Mouse (Mus musculus): ENCODE results near the gene Hcar1.

The Hcar1 gene

GRCm38 (mm10) chr5:123879928-123880327 lies at the start of gene Hcar1:
TSS of gene Hcar1 (minus strand) at chr5:123880020.
- in situ Hi-C loops (cut with MboI, MseI), result no loop called here

- in situ Hi-C loops (cut with MboI, MseI), result no loop called here
These were observed 47.3 kb upstream of the Hcar1 start, which contains the start of gene Gm43518 for GRCm38 (mm10) chr5:123927118-123927517. TSS of gene Gm43518 (plus strand) at chr5:123927418.

DNA sequence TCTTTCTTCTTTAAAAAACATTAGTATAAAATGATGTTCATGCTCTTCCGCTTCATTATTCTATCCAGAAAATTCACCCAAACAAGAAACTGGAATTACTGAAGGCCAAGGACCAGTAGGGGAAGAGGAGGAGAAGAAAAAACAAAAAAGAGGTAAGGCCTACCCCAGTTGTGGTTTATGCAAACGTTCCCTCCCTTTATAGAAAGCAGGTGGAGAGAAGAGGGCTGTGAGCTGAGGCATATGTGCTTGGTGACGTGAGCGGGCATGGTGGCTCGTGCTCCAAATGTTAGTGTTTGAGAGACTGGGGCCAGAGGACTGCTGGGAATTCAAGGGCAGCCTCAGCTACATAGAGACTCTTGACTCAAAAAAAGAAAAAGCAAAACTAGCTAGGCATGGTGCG lies 42.3 kb upstream of the Hcar1 start:
- in situ Hi-C loops (cut with MboI, MseI), result no loop called here

DNA sequence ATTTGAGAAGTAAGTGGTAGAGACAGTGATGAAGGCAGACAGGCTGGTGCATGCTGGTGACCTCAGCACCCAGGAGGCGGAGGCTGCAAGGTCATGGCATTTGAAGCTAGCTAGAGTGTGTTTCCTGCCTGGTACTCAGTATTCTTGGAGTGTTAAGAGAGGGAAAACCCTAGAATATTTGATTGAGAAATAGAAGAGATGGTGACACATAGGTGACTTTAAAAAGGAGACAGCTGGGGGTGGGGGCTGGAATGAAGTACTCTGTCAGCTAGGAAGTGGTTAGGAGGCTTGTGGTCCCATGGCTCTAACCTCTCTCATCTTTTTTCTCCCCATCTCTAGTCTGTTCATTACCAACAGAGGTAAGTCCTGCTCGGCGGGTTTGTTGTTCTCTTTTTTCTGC lies 35.0 kb upstream of the Hcar1 start:
- in situ Hi-C loops (cut with MboI, MseI), result no loop called here

GRCm38 (mm10) chr5:123907631-123907977 lies 27.8 kb upstream of the Hcar1 start:
- in situ Hi-C loops (cut with MboI, MseI), result no loop called here

DNA sequence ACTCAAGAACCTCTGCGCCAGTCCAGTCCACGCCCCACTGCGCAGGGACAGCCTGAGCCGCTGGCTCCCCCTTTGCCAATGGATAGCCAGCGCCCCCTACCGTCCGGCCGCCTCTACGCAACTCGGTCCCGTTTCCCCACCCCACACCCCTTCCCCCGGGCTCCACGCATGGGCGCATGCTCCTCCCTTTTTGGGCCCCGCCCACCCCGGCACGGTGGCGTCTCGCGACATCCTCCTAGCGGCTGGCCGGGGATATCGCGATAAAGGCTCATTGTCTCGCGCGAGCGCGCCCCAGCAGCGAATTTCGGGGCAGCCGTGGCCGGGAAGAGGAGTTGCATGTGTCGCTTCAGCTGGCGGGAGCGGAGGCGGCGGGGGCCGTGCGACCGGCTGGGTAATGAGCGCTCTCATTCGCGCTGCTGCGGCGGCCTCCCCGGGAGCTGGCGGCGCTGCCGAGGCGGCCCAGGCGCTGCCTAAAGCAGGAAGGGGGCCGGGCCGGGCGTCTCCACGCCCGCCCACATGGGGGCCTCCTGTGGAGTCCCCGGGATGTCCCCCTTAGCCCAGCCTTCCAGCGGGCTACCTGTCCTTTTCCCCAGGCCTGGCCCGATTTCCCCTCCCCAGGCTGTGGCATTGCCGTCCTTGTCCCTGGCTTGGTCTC lies 27.3 kb upstream of the Hcar1 start, which contains the start of gene Denr:
Gene Denr (plus strand): TSS at position 200 of the 655 bp plus-strand sequence.
- in situ Hi-C loops (cut with MboI, MseI), result no loop called here

- in situ Hi-C loops (cut with MboI, MseI), result no loop called here
These were observed 26.5 kb upstream of the Hcar1 start for GRCm38 (mm10) chr5:123906146-123906975.

DNA sequence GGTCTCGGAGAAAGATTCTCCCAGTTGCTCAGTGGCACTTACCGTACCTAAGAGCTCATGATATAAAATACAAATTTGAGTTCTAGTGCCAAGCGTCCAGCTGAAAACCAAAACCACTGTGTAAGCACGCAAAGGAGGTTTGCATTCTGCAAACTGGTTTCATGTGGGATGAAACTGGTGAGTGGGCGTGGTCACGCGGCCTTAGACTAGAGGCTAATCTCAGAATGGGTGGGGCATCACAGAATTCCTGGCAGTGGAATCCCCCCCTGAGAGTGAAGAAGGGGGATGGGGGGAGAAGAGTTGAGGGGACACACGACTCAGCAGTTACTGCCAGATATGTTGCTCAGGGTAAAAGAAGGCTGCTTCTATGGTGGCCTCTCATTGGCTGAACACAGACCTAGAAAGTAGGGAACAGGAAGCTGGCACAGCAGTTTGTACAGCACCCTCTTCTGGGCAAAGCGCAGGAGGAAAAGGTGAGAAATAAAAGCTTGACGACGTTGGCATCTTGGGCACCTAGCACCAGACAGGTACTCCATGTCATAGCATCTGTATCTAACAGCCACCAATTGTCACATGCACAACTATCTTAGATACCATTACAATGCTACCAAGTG lies 24.3 kb upstream of the Hcar1 start:
- in situ Hi-C loops (cut with MboI, MseI), result no loop called here

GRCm38 (mm10) chr5:123897352-123897751 lies 17.5 kb upstream of the Hcar1 start:
- in situ Hi-C loops (cut with MboI, MseI), result no loop called here

DNA sequence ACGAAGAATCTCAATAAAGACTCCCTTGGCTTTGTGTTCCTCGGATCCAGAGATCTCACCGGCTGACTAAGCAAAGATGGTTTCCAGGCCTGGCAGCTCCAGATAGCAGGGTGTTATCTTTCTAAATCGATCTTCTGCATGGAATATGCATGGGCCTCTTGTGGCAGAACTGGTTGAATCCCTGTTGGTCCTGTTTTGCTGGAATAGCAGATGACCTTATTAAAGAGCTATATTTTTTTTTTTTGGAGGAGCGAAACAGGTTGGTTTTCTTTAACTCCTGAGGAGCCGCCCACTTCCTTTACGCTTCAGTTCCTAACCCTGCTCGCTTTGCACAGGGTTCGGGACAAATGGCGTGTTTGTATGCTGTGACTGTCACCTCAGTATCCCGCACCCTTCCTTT lies 16.6 kb upstream of the Hcar1 start:
- in situ Hi-C loops (cut with MboI, MseI), result no loop called here

GRCm38 (mm10) chr5:123893520-123893919 lies 13.7 kb upstream of the Hcar1 start:
- in situ Hi-C loops (cut with MboI, MseI), result no loop called here

DNA sequence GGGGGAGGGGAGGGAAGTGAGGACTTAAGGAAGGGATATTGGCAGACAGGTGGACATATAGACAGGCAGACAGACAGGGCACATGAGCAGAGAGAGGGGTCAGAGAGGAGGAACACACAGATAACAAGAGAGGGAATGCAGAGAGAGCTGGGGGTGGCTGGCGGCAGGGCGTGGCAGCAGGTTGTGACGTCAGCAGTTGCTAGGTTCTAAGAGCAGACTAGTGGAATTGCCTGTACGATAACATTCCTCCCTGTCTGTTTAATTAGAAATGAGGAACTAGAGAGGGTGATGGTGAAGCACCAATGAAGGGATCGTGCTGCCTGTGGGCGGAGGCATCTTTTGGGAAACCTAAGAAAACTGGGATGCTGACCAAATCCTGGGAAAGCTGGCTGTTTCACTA lies 11.8 kb upstream of the Hcar1 start:
- in situ Hi-C loops (cut with MboI, MseI), result no loop called here

DNA sequence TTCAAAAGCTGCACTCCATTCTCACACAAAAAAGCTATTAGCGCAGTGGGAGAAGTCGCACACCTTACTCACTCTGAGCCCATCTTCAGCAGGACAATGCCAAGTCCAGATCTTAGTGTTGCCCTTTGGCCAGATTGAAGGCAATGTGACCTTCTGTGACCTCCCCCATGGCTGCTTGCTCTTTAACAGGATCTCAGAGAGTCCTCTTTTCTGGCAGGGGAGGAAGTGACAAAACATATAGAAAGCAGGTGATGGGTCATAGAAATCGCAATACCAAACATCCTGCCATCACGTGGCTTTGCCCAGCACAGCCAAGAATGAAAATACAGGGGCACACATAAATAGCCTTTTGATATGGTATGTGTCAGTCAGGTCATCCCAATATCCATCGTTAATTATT lies 11.2 kb upstream of the Hcar1 start:
- in situ Hi-C loops (cut with MboI, MseI), result no loop called here

DNA sequence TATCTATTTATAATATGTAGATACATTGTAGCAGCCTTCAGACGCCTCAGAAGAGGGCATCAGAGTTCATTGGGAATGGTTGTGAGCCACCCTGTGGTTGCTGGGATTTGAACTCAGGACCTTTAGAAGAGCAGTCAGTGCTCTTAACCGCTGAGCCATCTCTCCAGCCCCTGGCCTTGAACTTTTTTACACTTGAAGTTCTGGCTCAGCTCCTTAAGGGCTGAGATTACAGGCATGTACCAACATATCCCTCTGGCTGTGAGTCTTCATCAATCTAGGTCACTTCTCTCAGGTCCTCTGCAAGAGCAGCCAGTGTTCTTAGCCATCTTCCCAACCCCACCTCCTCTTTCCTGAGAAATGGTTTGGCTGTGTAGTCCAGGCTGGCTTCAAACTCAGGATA lies 10.5 kb upstream of the Hcar1 start:
- in situ Hi-C loops (cut with MboI, MseI), result no loop called here

GRCm38 (mm10) chr5:123886365-123886764 lies 6.5 kb upstream of the Hcar1 start:
- in situ Hi-C loops (cut with MboI, MseI), result no loop called here

DNA sequence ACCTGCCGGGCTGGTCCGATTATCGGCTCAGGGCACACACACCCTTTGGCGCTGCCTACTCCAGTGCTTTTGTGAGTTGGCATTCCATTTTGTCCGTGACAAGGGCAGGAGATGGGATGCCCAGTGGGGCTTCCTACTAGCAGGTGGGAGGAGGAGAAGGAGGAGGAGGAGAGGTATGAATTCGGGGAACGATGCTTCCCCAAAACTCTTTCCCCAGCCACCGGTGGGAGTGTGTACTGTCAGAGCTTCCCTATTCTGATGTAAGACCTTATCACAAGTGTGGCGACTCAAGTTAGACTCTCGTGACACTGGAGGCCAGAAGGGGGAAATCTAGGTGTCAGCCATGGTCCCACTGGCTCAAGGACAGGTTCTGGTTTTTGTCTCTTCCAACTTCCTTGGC lies 4.5 kb upstream of the Hcar1 start:
- in situ Hi-C loops (cut with MboI, MseI), result no loop called here

- in situ Hi-C loops (cut with MboI, MseI), result no loop called here
These were observed 4.1 kb upstream of the Hcar1 start for GRCm38 (mm10) chr5:123883891-123884290.

DNA sequence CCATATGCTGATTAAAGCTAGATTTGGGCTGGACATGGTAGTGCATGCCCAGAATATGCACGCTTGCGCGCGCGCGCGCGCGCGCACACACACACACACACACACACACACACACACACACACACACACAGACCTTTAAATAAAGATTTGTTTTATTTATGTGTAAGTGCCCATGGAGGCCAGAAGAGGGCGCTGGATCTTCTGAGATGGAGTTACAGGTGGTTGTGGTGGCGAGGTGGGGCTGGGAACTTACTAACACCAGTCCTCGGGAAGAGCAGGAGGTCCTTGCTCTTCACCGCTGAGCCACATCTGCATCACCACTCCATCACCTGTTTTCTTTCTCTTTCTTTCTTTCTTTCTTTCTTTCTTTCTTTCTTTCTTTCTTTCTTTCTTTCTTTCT lies 958 bp upstream of the Hcar1 start:
- in situ Hi-C loops (cut with MboI, MseI), result no loop called here

DNA sequence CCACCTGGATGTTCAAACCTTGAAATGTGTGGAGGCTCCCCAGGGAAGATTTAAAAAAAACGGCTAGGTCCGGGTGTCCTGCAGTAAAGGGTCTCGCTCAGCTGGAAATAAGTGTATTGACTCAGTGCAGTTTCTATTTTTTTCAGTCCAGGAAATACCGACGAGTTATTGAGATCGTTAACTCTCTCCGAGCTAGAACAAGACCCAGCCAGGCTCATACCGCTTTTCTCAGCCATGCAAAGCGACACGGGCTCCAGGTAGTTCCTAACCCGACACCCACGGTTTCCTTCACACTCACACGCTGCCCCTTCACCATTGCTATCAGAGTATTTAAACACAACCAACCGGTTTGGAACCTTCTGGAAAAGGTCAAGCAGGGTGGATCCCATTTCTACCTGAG lies 1.8 kb downstream of the Hcar1 start:
- in situ Hi-C loops (cut with MboI, MseI), result no loop called here

DNA sequence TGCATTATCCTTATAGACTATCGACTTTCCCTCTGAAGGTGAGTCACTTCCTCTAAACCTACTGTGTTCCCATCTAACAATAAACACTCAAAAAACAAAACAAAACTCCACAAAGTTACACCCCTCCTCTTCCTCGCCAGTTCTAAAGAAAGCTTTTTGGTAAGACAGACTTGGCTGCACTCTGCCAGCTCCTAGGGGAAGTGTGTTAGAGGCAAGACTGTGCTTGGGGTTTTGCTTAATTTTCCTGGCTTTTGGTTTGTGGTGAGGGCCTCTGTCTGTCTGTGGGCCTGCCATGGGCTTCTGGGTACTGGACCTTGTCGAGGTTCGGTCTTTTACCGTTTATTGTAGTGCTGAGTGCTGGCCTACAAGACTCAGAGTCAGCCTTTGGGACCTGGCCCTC lies 5.6 kb downstream of the Hcar1 start:
- in situ Hi-C loops (cut with MboI, MseI), result no loop called here

GRCm38 (mm10) chr5:123869615-123870014 lies 10.2 kb downstream of the Hcar1 start:
- in situ Hi-C loops (cut with MboI, MseI), result loop anchor here in 1 of 2 experiments (10.0 kb wide), 1 partner anchor 515 kb away; no protein-coding TSS in a partner anchor

- in situ Hi-C loops (cut with MboI, MseI), result loop anchor here in 1 of 2 experiments (10.0 kb wide), 1 partner anchor 512 kb away; no protein-coding TSS in a partner anchor
These were observed 13.4 kb downstream of the Hcar1 start for GRCm38 (mm10) chr5:123866457-123866856.
